Mouse (Mus musculus) midbrain, postnatal 0 days (tissue): ENCODE measurements around the gene Cc2d1a. TPM values are rescaled to one million over a fixed set of nuclear protein-coding genes. Genes with fewer than 3 reads are reported as not detected.

Source experiments
- ATAC-seq: fragments of 200-750 bp; cut with Nextera tagmentation; 2 replicates; pipeline ENCODE4 v1.8.0; 2017; ENCODE audit warnings: moderate number of reproducible peaks, mild to moderate bottlenecking, moderate TSS enrichment, moderate library complexity; ENCODE audit not compliant: low FRiP score
- DNase-seq: peaks from one replicate; pipeline ENCODE4 v3.0.0-alpha.2; 2015; ENCODE audit warnings: low spot score
- H3K27ac ChIP-seq: fragments of 300-500 bp; sonication (generic); 2 replicates; pipeline ENCODE4 v1.5.1; 2014; ENCODE audit warnings: low read depth, mild to moderate bottlenecking, low read length, mixed read lengths
- H3K27me3 ChIP-seq: fragments of 300-500 bp; sonication (generic); 2 replicates; pipeline ENCODE4 v1.6.1; 2014; ENCODE audit warnings: low read length, control low read depth, mixed read lengths; ENCODE audit not compliant: insufficient read depth
- H3K36me3 ChIP-seq: fragments of 300-500 bp; sonication (generic); 2 replicates; pipeline ENCODE4 v1.6.1; 2014; ENCODE audit warnings: low read length, control low read depth, mixed read lengths; ENCODE audit not compliant: insufficient read depth
- H3K4me1 ChIP-seq: fragments of 300-500 bp; sonication (generic); 2 replicates; pipeline ENCODE4 v1.6.1; 2014; ENCODE audit warnings: mild to moderate bottlenecking, control low read depth, antibody characterized with exemption, low read length, mixed read lengths; ENCODE audit not compliant: insufficient read depth
- H3K4me2 ChIP-seq: fragments of 300-500 bp; sonication (generic); 2 replicates; pipeline ENCODE4 v1.6.1; 2014; ENCODE audit warnings: low read depth, mild to moderate bottlenecking, low read length, mixed read lengths; ENCODE audit not compliant: poor library complexity, severe bottlenecking
- H3K4me3 ChIP-seq: fragments of 300-500 bp; sonication (generic); 2 replicates; pipeline ENCODE4 v1.5.1; 2014; ENCODE audit warnings: low read depth, mild to moderate bottlenecking, low read length, moderate library complexity
- H3K9ac ChIP-seq: fragments of 300-500 bp; sonication (generic); replicated peaks from 2 replicates; pipeline ENCODE4 v1.6.1; 2014; ENCODE audit warnings: mild to moderate bottlenecking, low read length, moderate library complexity, mixed read lengths; ENCODE audit not compliant: poor library complexity, severe bottlenecking
- H3K9me3 ChIP-seq: fragments of 300-500 bp; sonication (generic); 2 replicates; pipeline ENCODE4 v1.6.1; 2016; ENCODE audit warnings: low read length, control low read depth
- CTCF ChIP-seq: IDR thresholded peaks from 2 replicates; pipeline ENCODE4 v1.5.1; 2016; ENCODE audit warnings: antibody characterized with exemption, mild to moderate bottlenecking
- WGBS: fragments of 180-500 bp; shearing (Covaris S2); extraction: QIAGEN DNeasy Blood & Tissue Kit; methylation state at CpG from one replicate; pipeline ENCODE4 v1.1.7; 2014; 5-methylcytosine and 5-hydroxymethylcytosine counted together
- polyA plus RNA-seq: library from polyadenylated mRNA; unstranded; fragments of >200 nt; fragmentation: Nextera tagmentation; extraction: Ambion mirVana; gene quantifications from 2 replicates; pipeline ENCODE4 v1.2.1, GENCODE M21; 2015
- total RNA-seq: library from RNA; depleted of rRNA; stranded (reverse); fragments of >200 nt; gene quantifications from 2 replicates; pipeline ENCODE4 v1.2.3, GENCODE M21; 2014

The Cc2d1a gene
- total and polyA plus RNA-seq, 2 experiments from 2014 or later, result 65.9 to 101 TPM

DNA sequence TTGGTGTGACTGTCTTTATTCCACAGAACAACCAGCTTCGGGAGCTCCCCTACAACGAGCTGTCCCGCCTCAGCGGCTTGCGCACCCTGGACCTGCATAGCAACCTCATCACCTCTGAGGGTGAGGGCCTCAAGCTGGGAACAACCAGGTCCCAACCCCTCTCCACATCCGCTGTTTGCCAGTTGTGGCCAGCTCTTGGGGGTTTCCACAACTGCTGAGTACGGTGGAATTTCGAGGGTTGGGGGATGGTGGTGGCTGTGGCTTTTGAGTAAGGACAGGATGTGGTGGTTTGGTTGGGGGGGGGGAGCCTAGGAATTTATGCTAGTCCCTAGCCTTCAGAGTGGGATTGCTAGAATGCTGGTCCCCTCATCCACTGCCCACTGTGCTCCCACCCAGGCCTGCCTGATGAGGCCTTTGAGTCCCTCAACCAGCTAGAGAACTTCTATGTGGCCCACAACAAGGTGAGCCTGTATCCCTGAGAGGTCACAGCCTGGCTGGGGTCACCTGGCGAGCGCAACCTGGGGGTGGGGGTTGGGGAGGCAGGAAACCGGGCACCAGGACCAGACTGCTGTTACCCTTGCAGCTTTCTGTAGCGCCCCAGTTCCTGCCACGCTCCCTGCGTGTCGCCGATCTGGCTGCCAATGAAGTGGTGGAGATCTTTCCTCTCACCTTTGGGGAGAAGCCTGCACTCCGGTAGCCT, 20.4 kb downstream of the Cc2d1a start:
- no peak for TF ChIP-seq CTCF
- ATAC-seq, result no peak

DNA sequence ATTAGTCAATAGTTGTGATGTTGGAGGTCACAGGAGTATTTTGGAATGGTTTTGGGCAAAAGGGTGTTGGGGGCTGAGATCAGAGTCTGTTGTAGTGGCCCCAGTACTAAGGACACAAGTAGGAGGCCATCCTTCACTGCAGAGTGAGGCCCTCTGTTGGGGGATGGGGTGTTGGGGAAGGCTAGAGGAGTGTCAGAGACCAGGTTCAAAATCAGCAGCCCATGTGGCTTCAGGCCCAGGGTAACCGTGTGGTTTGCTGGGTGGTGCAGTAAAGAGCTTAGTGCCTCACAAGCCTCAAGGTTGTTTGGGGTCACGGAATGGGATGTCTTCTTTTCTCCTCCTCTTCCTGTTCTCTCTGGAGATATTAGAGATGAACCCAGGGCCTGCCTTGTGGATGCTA, 21.0 kb downstream of the Cc2d1a start:
- TF ChIP-seq CTCF, result no peak
- DNase-seq, result no peak
- H3K9ac ChIP-seq, result no peak overlapping the region
- no peak overlapping the region for H3K4me2 ChIP-seq
- 0 out of 2 replicates have a peak, but pooled peaks cover 4% of the 10 kb centered on the region for H3K4me1 ChIP-seq
- H3K36me3 ChIP-seq, result no peaks in the 10 kb centered on the region; the same call in 1 of the 2 replicates
- H3K9me3 ChIP-seq, result no peaks in the 10 kb centered on the region
- H3K27me3 ChIP-seq, result no peaks in the 10 kb centered on the region
- ATAC-seq, result no peak
- WGBS, result 72% methylated on average over 2 of the region's 2 CpGs
- no peak overlapping the region for H3K4me3 ChIP-seq
- no peak overlapping the region for H3K27ac ChIP-seq

More for the DNA sequence above, 20.4 kb downstream of the Cc2d1a start:
- Histone ChIP-seq H3K9ac (no peak overlapping the region), H3K36me3 (peaks cover 3% of the 10 kb centered on the region), H3K27me3 (no peaks in the 10 kb centered on the region), H3K4me3 (no peak overlapping the region), H3K4me2 (no peak overlapping the region), H3K4me1 (0 out of 2 replicates have a peak, but pooled peaks cover 4% of the 10 kb centered on the region), H3K27ac (no peak overlapping the region), H3K9me3 (no peaks in the 10 kb centered on the region)
- DNase-seq, result no peak
- WGBS, result 68% methylated on average over 17 of the region's 17 CpGs

DNA sequence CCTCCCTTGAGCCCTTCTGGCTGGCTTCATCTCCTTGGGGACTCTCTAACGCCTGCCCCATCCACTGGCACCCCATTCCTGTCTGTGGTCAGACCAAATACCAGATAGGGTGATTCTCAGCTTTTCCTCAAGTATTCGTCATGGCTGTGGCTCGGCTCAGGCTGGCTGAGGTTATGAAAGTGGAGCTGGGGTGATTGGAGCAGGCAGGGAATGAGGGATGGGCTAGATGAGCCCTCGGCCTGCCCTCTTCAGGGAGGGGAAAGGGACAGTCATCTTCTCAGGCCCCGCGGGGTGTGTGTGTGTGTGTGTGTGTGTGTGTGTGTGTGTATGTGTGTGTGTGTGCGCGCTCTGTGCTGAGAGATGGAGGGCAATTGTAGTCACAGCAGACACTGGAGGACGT, 22.1 kb downstream of the Cc2d1a start, which contains the start of gene Podnl1:
Gene Podnl1, plus strand, starts transcription at position 334 of the 400 bp plus-strand sequence.
- 0 out of 2 replicates have a peak, but pooled peaks have one; percentile 26 for ATAC-seq

DNA sequence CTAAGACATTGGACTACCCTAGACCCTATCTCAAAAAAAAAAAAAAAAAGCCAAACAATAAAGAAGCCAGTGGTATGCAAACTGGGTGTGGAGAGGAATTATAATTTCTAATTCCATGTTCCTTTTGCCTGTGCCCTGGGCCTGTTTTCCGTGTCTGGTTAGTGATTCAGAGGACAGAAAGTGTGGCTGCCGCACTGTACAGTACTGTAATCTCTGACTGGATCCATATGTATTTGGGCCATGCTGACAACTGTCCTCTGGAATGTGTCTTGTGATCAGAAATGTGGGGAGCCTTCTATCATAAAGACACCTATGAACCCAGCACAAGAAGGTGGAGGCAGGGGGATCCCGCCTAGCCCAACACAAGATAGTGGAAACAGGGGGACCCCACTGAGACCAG, 25.6 kb downstream of the Cc2d1a start:
- Histone ChIP-seq H3K27ac (no peak overlapping the region), H3K4me1 (no peaks in the 10 kb centered on the region), H3K9ac (no peak overlapping the region), H3K27me3 (no peaks in the 10 kb centered on the region), H3K36me3 (no peaks in the 10 kb centered on the region), H3K4me2 (no peak overlapping the region), H3K4me3 (no peak overlapping the region), H3K9me3 (no peaks in the 10 kb centered on the region)
- WGBS, result 89% methylated on average over 3 of the region's 3 CpGs
- DNase-seq (no peak), ATAC-seq (no peak)
- TF ChIP-seq CTCF, result no peak

More for the DNA sequence above, 22.1 kb downstream of the Cc2d1a start, which contains the start of gene Podnl1:
- no peak for TF ChIP-seq CTCF
- Histone ChIP-seq H3K4me3 (no peak within 1 kb of the TSS), H3K4me1 (0 out of 2 replicates have a peak, but pooled peaks cover 1% of the 10 kb centered on the region), H3K4me2 (no peak within 1 kb of the TSS), H3K27ac (no peak within 1 kb of the TSS), H3K27me3 (no peaks in the 10 kb centered on the region), H3K9ac (no peak within 1 kb of the TSS), H3K36me3 (no peaks in the 10 kb centered on the region), H3K9me3 (no peaks in the 10 kb centered on the region)
- DNase-seq, result peak; percentile 11
- WGBS, result 48% methylated on average over 8 of the region's 9 CpGs

DNA sequence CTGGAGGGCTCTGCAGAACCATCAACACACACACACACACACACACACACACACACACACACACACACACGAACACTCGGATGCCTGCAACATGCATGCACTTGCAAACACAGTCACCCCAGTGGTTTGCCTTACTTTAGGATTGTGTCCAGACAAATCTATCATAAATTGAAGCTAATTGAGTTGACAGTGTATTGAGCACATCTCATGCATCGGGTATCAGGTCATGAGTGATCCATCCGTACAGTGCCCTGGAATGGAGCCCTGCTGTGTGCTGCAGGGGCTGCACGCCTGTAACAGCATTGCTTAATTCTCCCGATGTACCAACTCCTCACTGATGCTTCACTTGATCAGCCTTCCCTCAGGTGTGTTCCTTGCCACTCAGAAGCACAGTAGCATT, 32.1 kb downstream of the Cc2d1a start:
- ATAC-seq, result no peak

More for the DNA sequence above, 32.1 kb downstream of the Cc2d1a start:
- Histone ChIP-seq H3K27ac (no peak overlapping the region), H3K4me3 (no peak overlapping the region), H3K27me3 (no peaks in the 10 kb centered on the region), H3K36me3 (no peaks in the 10 kb centered on the region), H3K9me3 (no peaks in the 10 kb centered on the region), H3K4me1 (no peaks in the 10 kb centered on the region), H3K9ac (no peak overlapping the region), H3K4me2 (no peak overlapping the region)
- DNase-seq, result no peak
- WGBS, result 79% methylated on average over 6 of the region's 6 CpGs
- no peak for TF ChIP-seq CTCF
